8 mouse cellular contexts compared by ENCODE assay signal in the genomic region with DNA sequence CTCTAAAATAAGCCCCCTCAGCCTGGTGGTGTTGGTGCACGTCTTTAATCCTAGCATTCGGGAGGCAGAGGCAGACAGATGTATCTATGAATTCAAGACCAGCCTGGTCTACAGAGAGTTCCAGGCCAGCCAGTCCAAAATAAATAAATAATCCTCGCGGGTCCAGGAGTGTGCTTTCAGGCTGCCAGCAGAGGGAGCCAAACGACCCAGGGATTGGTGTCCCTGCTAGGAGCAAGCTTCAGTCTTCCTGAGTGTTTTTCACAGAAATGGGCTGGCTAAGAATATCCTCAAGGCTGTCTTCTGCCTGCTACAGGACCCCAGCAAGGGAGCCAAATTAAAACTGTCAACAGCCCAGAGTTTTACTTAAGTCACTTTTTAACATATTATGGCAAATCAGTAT. TPM values are rescaled to one million over a fixed set of nuclear protein-coding genes. Genes with fewer than 3 reads are reported as not detected.
DNase-seq lines count a peak whose midpoint lies in the region; ATAC-seq and TF ChIP-seq lines count a peak whose summit lies in the region.

No protein-coding gene starts in this region.

- no peaks in the 10 kb centered on the region for H3K27me3 ChIP-seq in Patski
- H3K27me3 ChIP-seq in intestine, embryonic 16.5 days (replicated peaks; ENCODE audit: control insufficient read depth, insufficient read depth, low read length) = no peaks in the 10 kb centered on the region
- no peaks in the 10 kb centered on the region for H3K27me3 ChIP-seq in limb, embryonic 15.5 days
- no peaks in the 10 kb centered on the region for H3K27me3 ChIP-seq in stomach, embryonic 16.5 days (ENCODE audit: control insufficient read depth, insufficient read depth, low read length)

- H3K36me3 ChIP-seq in intestine, embryonic 16.5 days (ENCODE audit: control insufficient read depth, insufficient read depth, low read length) = no peaks in the 10 kb centered on the region
- peaks cover 53% of the 10 kb centered on the region for H3K36me3 ChIP-seq in limb, embryonic 15.5 days
- H3K36me3 ChIP-seq in stomach, embryonic 16.5 days (ENCODE audit: control insufficient read depth, insufficient read depth, low read length) = no peaks in the 10 kb centered on the region

- WGBS in intestine, embryonic 16.5 days = 16% methylated on average over 5 of the region's 5 CpGs
- WGBS in limb, embryonic 15.5 days = 12% methylated on average over 5 of the region's 5 CpGs
- WGBS in stomach, embryonic 16.5 days = 16% methylated on average over 5 of the region's 5 CpGs

- H3K4me2 ChIP-seq in intestine, embryonic 16.5 days (ENCODE audit: low read depth, low read length) = no peak overlapping the region
- H3K4me2 ChIP-seq in limb, embryonic 15.5 days = no peak overlapping the region
- no peak overlapping the region for H3K4me2 ChIP-seq in stomach, embryonic 16.5 days (ENCODE audit: low read depth, low read length)

- H3K4me1 ChIP-seq in intestine, embryonic 16.5 days (ENCODE audit: control insufficient read depth, insufficient read depth, low read length) = peaks cover 3% of the 10 kb centered on the region; the same call in 1 of the 2 replicates
- peaks cover 6% of the 10 kb centered on the region; the same call in 1 of the 2 replicates for H3K4me1 ChIP-seq in limb, embryonic 15.5 days
- no peaks in the 10 kb centered on the region for H3K4me1 ChIP-seq in stomach, embryonic 16.5 days (ENCODE audit: control insufficient read depth, insufficient read depth, low read length)

- no peaks in the 10 kb centered on the region for H3K9me3 ChIP-seq in intestine, embryonic 16.5 days (ENCODE audit: control insufficient read depth, low read length)
- no peaks in the 10 kb centered on the region for H3K9me3 ChIP-seq in limb, embryonic 15.5 days
- no peaks in the 10 kb centered on the region for H3K9me3 ChIP-seq in stomach, embryonic 16.5 days (replicated peaks; ENCODE audit: control insufficient read depth, low read length)

- in situ Hi-C loops in Patski (cut with MboI; ENCODE audit: low pct_unique_long_range_greater_than_20kb) = loop anchor here (5.0 kb wide), 1 partner anchor 56 kb away; the partner anchor contains the start of gene Mst1r

- H3K4me3 ChIP-seq in intestine, embryonic 16.5 days (ENCODE audit: low read length) = no peak overlapping the region
- H3K4me3 ChIP-seq in limb, embryonic 15.5 days = no peak overlapping the region
- no peak overlapping the region for H3K4me3 ChIP-seq in stomach, embryonic 16.5 days (replicated peaks; ENCODE audit: low read length)

- H3K27ac ChIP-seq in intestine, embryonic 16.5 days (ENCODE audit: low read length) = no peak overlapping the region
- no peak overlapping the region for H3K27ac ChIP-seq in limb, embryonic 15.5 days
- no peak overlapping the region; the same call in 1 of the 2 replicates for H3K27ac ChIP-seq in stomach, embryonic 16.5 days (ENCODE audit: low read length)

- no peak overlapping the region; the same call in 1 of the 2 replicates for H3K9ac ChIP-seq in intestine, embryonic 16.5 days (ENCODE audit: low read depth, low read length)
- no peak overlapping the region for H3K9ac ChIP-seq in limb, embryonic 15.5 days
- H3K9ac ChIP-seq in stomach, embryonic 16.5 days (ENCODE audit: low read length) = 0 out of 2 replicates have a peak overlapping the region, but pooled peaks have one; percentile 7

- peak; percentile 92 for DNase-seq in 3T3-L1 (ENCODE audit: low read depth, low spot score)
- DNase-seq in Patski (ENCODE audit: low read depth, low spot score) = peak; percentile 51
- peak; percentile 92 to 93 for DNase-seq in cerebellum, postnatal 10 days
- peak; percentile 77 for DNase-seq in gastrocnemius, postnatal 25 days
- peak; percentile 87 for DNase-seq in neural tube, embryonic 10.5 days (ENCODE audit: extremely low spot score, low spot score)

- TF ChIP-seq CTCF in Patski (IDR thresholded peaks at IDR 0.05) = peak; percentile 96

- POLR2A ChIA-PET in Patski (lab: Charles Lee) = interaction anchor here (1.5 kb wide), 2 partner anchors 9 to 19 kb away, joined by 3 to 4 read pairs; partner anchors contain the start of gene Gm20661

- ATAC-seq in Patski = peak; percentile 57
- ATAC-seq in intestine, embryonic 16.5 days = peak; percentile 78
- ATAC-seq in limb, embryonic 15.5 days (ENCODE audit: insufficient number of reproducible peaks, low FRiP score, low TSS enrichment, low read depth) = 0 out of 2 replicates have a peak, but pooled peaks have one; percentile 25
- peak; percentile 71 for ATAC-seq in stomach, embryonic 16.5 days (ENCODE audit: insufficient read depth, low FRiP score)

- CTCF ChIA-PET in Patski (lab: Charles Lee) = interaction anchor here (0.8 to 4.6 kb wide), 8 partner anchors 11 to 90 kb away, joined by 3 to 65 read pairs (median 4); partner anchors contain the start of genes Amigo3, Gm20661, Mst1r and Uba7

RNA-seq across cellular contexts. Expression of gene Uba7, which starts 11.6 kb away (rescaled TPM):
- polyA plus RNA-seq in Patski (2021) = 18.8 TPM
- 1 to 10 TPM; 2.4 to 2.8 TPM for total RNA-seq in gastrocnemius, postnatal 25 days (2021)
- 32.8 and 35.5 TPM in 2 replicates for polyA plus RNA-seq in intestine, embryonic 16.5 days (2015; fragmentation: Nextera tagmentation; extraction: Ambion mirVana)
- 22.7 and 24.9 TPM in 2 replicates for polyA plus RNA-seq in limb, embryonic 15.5 days (2015; fragmentation: Nextera tagmentation; extraction: Ambion mirVana)
- polyA plus RNA-seq in stomach, embryonic 16.5 days (2015; fragmentation: Nextera tagmentation; extraction: Ambion mirVana) = 34.8 and 40.0 TPM in 2 replicates

RNA-seq across cellular contexts. Expression of gene Traip, which starts 13.8 kb away (rescaled TPM):
- polyA plus RNA-seq in Patski (2021) = 7.3 TPM
- total RNA-seq in gastrocnemius, postnatal 25 days (2021) = under 1 TPM; 0.46 to 0.88 TPM
- polyA plus RNA-seq in intestine, embryonic 16.5 days (2015; fragmentation: Nextera tagmentation; extraction: Ambion mirVana) = 12.4 and 17.0 TPM in 2 replicates
- 16.1 and 19.5 TPM in 2 replicates for polyA plus RNA-seq in limb, embryonic 15.5 days (2015; fragmentation: Nextera tagmentation; extraction: Ambion mirVana)
- 16.4 and 20.4 TPM in 2 replicates for polyA plus RNA-seq in stomach, embryonic 16.5 days (2015; fragmentation: Nextera tagmentation; extraction: Ambion mirVana)

RNA-seq across cellular contexts. Expression of gene Gm20661, which starts 19.2 kb away (rescaled TPM):
- polyA plus RNA-seq in Patski (2021) = not detected
- not detected for total RNA-seq in gastrocnemius, postnatal 25 days (2021)
- polyA plus RNA-seq in intestine, embryonic 16.5 days (2015; fragmentation: Nextera tagmentation; extraction: Ambion mirVana) = 4.5 and 5.0 TPM in 2 replicates
- polyA plus RNA-seq in limb, embryonic 15.5 days (2015; fragmentation: Nextera tagmentation; extraction: Ambion mirVana) = 6.9 and 7.4 TPM in 2 replicates
- 5.9 and 7.5 TPM in 2 replicates for polyA plus RNA-seq in stomach, embryonic 16.5 days (2015; fragmentation: Nextera tagmentation; extraction: Ambion mirVana)

RNA-seq across cellular contexts. Expression of gene Inka1, which starts 22.0 kb away (rescaled TPM):
- polyA plus RNA-seq in Patski (2021) = 0.24 TPM
- 1 to 10 TPM; 2.8 to 3.1 TPM for total RNA-seq in gastrocnemius, postnatal 25 days (2021)
- 34.0 and 35.8 TPM in 2 replicates for polyA plus RNA-seq in intestine, embryonic 16.5 days (2015; fragmentation: Nextera tagmentation; extraction: Ambion mirVana)
- polyA plus RNA-seq in limb, embryonic 15.5 days (2015; fragmentation: Nextera tagmentation; extraction: Ambion mirVana) = 97.7 and 99.9 TPM in 2 replicates
- polyA plus RNA-seq in stomach, embryonic 16.5 days (2015; fragmentation: Nextera tagmentation; extraction: Ambion mirVana) = 42.6 and 42.7 TPM in 2 replicates

RNA-seq across cellular contexts. Expression of gene Camkv, which starts 28.2 kb away (rescaled TPM):
- polyA plus RNA-seq in Patski (2021) = 0.05 TPM
- under 1 TPM; 0.18 to 0.38 TPM for total RNA-seq in gastrocnemius, postnatal 25 days (2021)
- 1.3 and 1.7 TPM in 2 replicates for polyA plus RNA-seq in intestine, embryonic 16.5 days (2015; fragmentation: Nextera tagmentation; extraction: Ambion mirVana)
- polyA plus RNA-seq in limb, embryonic 15.5 days (2015; fragmentation: Nextera tagmentation; extraction: Ambion mirVana) = 5.8 and 6.7 TPM in 2 replicates
- polyA plus RNA-seq in stomach, embryonic 16.5 days (2015; fragmentation: Nextera tagmentation; extraction: Ambion mirVana) = 2.6 and 2.9 TPM in 2 replicates

Comparison
In these comparisons a context has a peak if more than half of its experiments do, and no peak if none do; other contexts are left out.
1. ATAC-seq: peak in every context shown above with its lines; median percentile 78 in intestine, embryonic 16.5 days; 71 in stomach, embryonic 16.5 days; 57 in Patski; 25 in limb, embryonic 15.5 days.